Mouse (Mus musculus) adrenal gland, postnatal 10 days (tissue): Measurements from ENCODE around the gene Eln. TPM values are rescaled to one million over a fixed set of nuclear protein-coding genes. Genes with fewer than 3 reads are reported as not detected.

Experiments
- DNase-seq: peaks from one replicate; pipeline ENCODE4 v3.0.0; 2021; ENCODE audit warnings: mixed read lengths
- total RNA-seq, 2 experiments: library from RNA; stranded (reverse); gene quantifications; 2 replicates each; pipeline ENCODE4 v1.2.3; 2021

Gene Eln
- total RNA-seq, 2 experiments from 2014 or later, result 255 to 1,124 TPM

- DNase-seq, result no peak
Observed at GRCm38 (mm10) chr5:134745000-134745399, 2.1 kb downstream of the Eln start.

GRCm38 (mm10) chr5:134743991-134744390, 3.1 kb downstream of the Eln start:
- peak; percentile 44 for DNase-seq

- no peak for DNase-seq
Observed at GRCm38 (mm10) chr5:134742221-134742795, 4.8 kb downstream of the Eln start.

- no peak for DNase-seq
Observed at GRCm38 (mm10) chr5:134740501-134741341, 6.4 kb downstream of the Eln start.

- no peak for DNase-seq
Observed at GRCm38 (mm10) chr5:134739951-134740350, 7.2 kb downstream of the Eln start.

DNA sequence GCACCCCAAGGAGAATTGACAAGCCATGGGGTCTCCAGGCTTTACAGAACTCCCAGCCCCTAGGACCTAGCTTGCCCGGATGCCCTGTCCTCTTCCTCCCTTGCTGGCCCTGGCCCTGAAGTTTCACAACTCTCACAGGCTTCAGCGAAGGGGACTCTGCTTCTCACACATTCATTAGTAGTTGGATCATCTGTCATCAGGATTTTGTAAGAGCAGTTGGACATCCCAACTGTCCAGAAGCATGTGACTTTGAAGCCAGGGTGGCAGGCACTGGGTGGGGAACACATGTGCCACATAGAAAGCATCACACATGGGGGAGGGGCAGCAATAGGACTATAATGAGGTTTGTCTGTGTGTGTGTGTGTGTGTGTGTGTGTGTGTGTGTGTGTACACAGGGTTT, 12.2 kb downstream of the Eln start:
- DNase-seq, result no peak

- no peak for DNase-seq
Observed at GRCm38 (mm10) chr5:134734072-134734471, 13.1 kb downstream of the Eln start.

GRCm38 (mm10) chr5:134733241-134733640, 13.9 kb downstream of the Eln start:
- no peak for DNase-seq

GRCm38 (mm10) chr5:134729124-134729523, 18.0 kb downstream of the Eln start:
- no peak for DNase-seq

DNA sequence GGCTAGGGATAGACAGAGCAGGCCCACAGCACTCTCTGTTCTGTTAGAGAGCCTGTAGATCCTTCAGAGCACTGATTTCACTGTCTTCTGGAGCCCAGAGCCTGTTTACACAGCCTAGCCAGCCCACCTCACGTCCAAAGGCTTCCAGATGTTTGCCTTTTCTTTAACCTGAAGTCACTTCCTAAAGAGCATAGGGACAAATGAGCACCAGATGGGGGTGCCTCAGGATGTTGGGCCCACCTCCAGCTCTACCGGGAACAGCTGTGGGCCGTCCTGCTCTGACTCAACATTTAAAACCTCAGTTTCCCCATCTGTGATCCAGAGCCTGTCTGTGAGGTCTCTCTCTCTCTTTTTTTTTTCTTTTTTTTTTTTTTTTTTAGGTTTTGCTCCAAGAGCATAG, 18.6 kb downstream of the Eln start:
- no peak for DNase-seq

DNA sequence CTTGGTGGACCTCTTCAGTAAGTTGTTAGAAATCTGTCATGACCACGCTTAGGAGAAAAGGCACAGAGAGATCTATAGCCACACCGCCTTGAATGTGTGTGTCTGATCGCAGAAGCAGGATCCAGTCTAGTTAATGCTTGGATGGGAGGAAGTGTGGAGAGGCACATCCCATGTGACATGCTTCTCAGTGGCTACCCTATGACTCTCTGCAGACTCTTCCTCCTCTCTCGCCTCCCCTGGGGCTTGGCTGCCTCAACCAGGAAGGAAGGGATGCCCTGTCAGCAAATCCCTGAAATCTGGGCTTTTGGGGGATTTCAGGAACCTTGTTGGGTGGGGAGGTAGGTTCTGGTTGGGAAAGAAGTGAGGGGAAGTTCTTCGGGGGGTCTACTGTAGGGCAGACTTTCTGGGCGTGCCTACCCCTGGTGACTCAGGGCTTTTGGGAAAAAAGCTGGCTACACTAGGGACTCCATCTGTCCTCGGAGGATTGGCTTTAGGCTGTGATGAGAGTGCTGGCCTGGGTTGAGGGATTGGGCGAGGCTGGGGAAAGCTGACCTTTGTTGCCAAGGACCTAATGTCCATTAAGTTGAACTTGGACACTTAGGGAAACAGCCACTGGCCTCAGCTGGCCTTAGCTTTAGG, 20.0 kb downstream of the Eln start:
- DNase-seq, result no peak

DNA sequence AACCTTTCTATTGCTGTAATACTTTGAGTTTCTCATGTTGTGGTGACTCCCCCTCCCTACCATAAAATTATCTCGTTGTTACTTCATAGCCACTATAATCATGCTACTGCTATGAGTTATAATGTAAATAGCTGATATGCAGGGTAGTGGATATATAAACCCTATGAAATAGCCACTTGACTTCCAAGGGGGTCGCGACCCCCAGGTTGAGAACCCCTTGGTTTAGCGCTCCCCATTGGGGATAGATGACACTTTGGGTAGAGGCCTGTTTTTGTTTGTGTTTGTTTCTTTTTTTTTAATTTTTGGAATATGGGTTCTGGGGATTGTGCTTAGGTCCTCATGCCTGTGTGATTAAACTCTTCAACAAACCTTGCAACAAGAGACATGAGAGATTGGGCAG, 21.8 kb downstream of the Eln start:
- DNase-seq, result no peak

GRCm38 (mm10) chr5:134720058-134720457, 27.1 kb downstream of the Eln start:
- DNase-seq, result no peak

- DNase-seq, result no peak
Observed at GRCm38 (mm10) chr5:134711076-134711475, 36.0 kb downstream of the Eln start.

- DNase-seq, result peak; percentile 23
Observed at GRCm38 (mm10) chr5:134709275-134709674, 37.8 kb downstream of the Eln start.

DNA sequence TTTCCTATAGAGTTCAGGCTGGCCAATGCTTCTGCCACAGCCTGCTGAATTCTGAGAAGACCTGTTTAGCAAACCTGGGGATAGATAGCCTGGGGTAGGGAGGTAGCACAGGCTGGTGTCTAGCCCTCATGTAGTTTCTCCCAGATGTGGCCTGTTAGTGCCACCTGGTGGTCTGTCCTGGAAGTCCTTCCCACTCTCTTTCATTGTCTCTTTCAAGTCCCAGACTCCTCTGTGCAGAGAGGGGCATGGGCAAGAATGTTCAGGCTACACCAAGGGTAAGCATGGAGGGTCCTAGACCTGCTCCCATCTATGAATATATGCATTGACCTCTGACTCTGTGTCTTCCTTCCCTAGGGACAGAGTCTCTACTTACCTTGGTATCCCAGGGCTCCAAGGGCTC, 43.0 kb downstream of the Eln start:
- DNase-seq, result peak; percentile 86

DNA sequence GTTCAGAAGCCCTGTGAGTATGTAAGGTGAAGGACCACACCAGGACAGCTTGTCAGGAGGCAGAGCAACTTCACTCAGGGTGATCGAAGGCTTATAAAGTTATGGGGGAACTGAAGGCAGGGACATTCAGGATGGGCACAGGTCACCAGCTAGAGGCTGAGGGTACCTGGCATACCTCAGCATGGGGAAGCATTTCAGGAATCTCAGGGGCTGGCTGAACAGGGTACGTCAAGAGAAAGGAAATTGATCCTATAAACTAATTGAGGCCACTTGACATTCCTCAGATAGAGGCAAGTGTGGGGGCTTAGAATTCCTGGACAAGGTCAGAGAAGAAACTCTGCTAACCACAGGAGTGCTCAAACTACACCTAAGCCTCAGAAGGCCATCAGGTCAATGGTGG, 51.6 kb downstream of the Eln start:
- DNase-seq, result no peak

DNA sequence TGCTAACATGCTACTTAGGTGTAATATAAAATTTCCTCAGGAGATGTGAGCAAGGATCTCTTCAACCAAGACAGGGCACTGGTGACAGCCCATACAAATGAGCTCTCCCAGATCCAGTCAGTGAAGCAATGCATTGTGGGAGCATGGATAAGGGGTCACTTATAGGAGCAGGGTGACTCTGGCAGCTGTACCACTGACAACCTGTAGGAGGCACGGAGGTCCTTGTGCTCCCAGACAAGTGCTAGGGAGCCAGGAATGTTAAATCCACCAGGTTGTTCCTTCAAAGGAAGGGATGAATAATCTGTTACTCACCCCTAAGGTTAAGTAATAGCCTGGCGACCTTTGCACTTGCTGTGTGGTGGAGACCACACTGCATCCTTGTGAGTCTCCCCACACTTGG, 52.0 kb downstream of the Eln start:
- no peak for DNase-seq

DNA sequence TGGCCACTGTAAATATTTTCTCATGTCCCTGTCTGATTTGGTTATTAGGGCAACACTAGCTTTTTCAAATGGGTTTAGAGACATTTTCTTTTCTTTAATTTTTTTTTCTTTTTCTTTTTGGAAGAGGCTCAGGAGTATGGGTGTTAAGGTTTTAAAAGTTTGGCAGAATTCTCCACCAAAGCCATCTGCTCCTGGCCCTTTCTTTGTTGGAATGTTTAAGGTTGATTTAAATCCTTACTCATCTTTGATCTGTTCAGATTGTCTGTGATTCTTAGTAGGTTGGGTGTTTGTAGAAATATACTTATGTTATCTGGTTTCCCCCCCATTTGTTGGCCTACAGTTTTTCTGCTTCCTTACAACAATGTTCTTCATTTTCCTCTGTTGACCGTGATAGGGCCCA, 54.4 kb downstream of the Eln start:
- DNase-seq, result no peak

DNA sequence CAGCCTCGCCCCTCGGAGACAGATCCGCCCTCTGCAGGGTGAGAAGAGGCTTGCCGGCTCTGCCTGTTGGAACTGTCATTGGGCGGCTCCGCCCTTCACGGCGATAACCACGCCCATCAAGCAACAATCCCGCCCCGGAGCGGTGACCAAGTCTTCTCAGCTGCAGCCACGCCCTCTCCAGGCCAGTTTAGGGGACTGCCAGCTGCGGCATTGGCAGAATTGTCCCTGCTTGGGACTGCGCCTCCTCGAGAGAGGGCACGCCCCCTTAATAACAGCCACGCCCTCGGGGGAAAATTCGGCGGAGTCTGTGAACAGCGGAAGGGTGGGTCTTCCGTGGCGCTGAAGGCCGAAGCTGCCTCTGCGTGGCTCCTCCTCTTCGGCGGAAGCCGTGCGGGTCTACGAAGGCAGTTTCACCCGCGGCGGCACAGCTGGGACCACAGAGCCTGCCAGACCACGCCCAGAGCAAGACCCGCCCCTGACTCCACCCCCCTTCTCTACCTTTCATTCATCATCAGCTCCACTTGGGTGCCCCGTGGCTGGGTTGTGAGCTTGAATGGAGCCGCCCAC, 58.3 kb downstream of the Eln start:
- DNase-seq, result peak; percentile 99

- DNase-seq, result no peak
Observed at GRCm38 (mm10) chr5:134688086-134688717, 58.9 kb downstream of the Eln start, which contains the start of gene Limk1. Gene Limk1, minus strand, starts transcription at chr5:134688598.

GRCm38 (mm10) chr5:134687187-134687586, 59.9 kb downstream of the Eln start:
- no peak for DNase-seq

GRCm38 (mm10) chr5:134686541-134686940, 60.6 kb downstream of the Eln start:
- no peak for DNase-seq
